Mouse (Mus musculus): ENCODE data around the gene Them7. TPM values are rescaled to one million over a fixed set of nuclear protein-coding genes. Genes with fewer than 3 reads are reported as not detected.

The Them7 gene
- total and polyA plus RNA-seq, 3 experiments, result not detected

DNA sequence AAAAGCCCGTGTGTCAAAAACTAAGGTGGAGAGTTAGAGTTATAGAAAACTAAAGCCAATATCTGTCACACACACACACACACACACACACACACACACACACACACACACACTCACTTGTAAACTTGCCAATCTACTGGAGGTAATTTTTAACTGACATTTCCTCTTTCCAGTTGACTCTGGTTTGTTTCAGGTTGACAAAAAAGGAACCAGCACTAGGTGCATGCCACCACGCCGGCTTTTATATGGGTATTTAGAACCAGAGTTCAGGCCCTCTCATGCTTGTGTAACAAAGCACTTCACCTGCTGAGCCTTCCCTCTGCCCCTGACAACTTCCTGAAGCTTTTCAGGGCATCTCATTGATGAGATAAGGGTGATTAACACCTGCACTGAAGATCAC is 89.0 kb downstream of the Them7 start:
- no peak overlapping the region for H3K9ac ChIP-seq (ENCODE audit: control insufficient read depth, low read depth, low read length, poor library complexity, severe bottlenecking)
- no peak overlapping the region for H3K27ac ChIP-seq (ENCODE audit: control insufficient read depth, low read depth, low read length)
- no peaks in the 10 kb centered on the region for H3K9me3 ChIP-seq (replicated peaks; ENCODE audit: insufficient read depth, low read length)
- H3K79me2 ChIP-seq (ENCODE audit: control insufficient read depth, insufficient read depth, low read length, poor library complexity), result no peaks in the 10 kb centered on the region
- H3K27me3 ChIP-seq (ENCODE audit: control insufficient read depth in 1 of 2, insufficient read depth in 2 of 2, low read length in 2 of 2), result no peaks in the 10 kb centered on the region
- TF ChIP-seq JUND (IDR thresholded peaks at IDR 0.05; ENCODE audit: low read depth, low read length), result no peak
- TF ChIP-seq EP300 (IDR thresholded peaks at IDR 0.05; ENCODE audit: low read depth in 1 of 2, low read length in 2 of 2), result peak in 1 of 2 experiments; percentile 23; a peak in 1 of 4 replicates
- no peak overlapping the region for H3K4me3 ChIP-seq (ENCODE audit: control insufficient read depth in 1 of 2, insufficient read depth in 1 of 2, low read depth in 2 of 2, low read length in 2 of 2)
- DNase-seq (ENCODE audit: low read depth, low spot score), result peak; percentile 39
- H3K4me1 ChIP-seq (ENCODE audit: control insufficient read depth in 1 of 2, insufficient read depth in 2 of 2, low read length in 2 of 2), result no peaks in the 10 kb centered on the region
- no peaks in the 10 kb centered on the region for H3K36me3 ChIP-seq (ENCODE audit: control insufficient read depth in 1 of 2, insufficient read depth in 2 of 2, low read length in 2 of 2)

DNA sequence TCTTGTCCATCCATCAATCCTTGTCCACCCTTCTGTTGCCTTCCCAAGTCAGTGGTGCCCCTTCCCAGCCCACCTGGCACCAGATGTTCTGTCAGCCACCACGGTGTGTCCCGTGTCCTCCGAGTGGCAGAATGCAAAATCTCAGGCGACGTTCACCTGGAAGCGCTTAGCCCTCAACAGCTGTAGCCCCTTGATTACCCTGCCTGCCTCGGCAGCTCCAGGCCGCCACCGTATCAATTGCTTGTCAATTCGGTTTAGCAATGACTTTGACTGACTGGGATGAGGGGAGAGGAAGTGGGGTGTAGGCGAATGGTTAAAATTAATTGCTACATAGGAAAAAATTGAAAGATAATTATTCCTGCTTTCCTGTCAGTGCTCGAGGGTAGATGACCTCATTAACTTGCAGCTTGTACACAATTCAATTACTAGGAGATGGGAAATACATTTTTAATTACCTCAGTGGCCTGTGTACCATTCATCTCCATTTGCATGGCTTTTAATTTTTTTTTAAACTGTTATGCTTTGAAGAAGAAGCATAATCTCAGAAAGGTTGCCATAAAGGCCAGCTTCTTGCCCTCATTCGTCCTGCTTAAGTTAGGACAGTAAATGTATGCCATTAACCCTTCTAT is 93.5 kb downstream of the Them7 start:
- Histone ChIP-seq H3K27me3 (ENCODE audit: control insufficient read depth in 1 of 2, insufficient read depth in 2 of 2, low read length in 2 of 2) (peaks cover 0 to 2% of the 10 kb centered on the region in 2 experiments; a peak in 2 of 4 replicates), H3K79me2 (ENCODE audit: control insufficient read depth, insufficient read depth, low read length, poor library complexity) (no peaks in the 10 kb centered on the region), H3K4me1 (ENCODE audit: control insufficient read depth in 1 of 2, insufficient read depth in 2 of 2, low read length in 2 of 2) (no peaks in the 10 kb centered on the region), H3K36me3 (ENCODE audit: control insufficient read depth in 1 of 2, insufficient read depth in 2 of 2, low read length in 2 of 2) (no peaks in the 10 kb centered on the region), H3K9me3 (replicated peaks; ENCODE audit: insufficient read depth, low read length) (no peaks in the 10 kb centered on the region), H3K9ac (ENCODE audit: control insufficient read depth, low read depth, low read length, poor library complexity, severe bottlenecking) (no peak overlapping the region), H3K27ac (ENCODE audit: control insufficient read depth, low read depth, low read length) (no peak overlapping the region), H3K4me3 (ENCODE audit: control insufficient read depth in 1 of 2, insufficient read depth in 1 of 2, low read depth in 2 of 2, low read length in 2 of 2) (no peak overlapping the region)
- TF ChIP-seq EP300 (IDR thresholded peaks at IDR 0.05; ENCODE audit: low read depth in 1 of 2, low read length in 2 of 2), result no peak
- TF ChIP-seq GATA1 (IDR thresholded peaks at IDR 0.05; ENCODE audit: low read depth, low read length), result no peak
- no peak for TF ChIP-seq RCOR1 (IDR thresholded peaks at IDR 0.05; ENCODE audit: low read depth, low read length)
- no peak for TF ChIP-seq TBP (IDR thresholded peaks at IDR 0.05; ENCODE audit: low read depth, low read length)
- DNase-seq (ENCODE audit: low read depth, low spot score), result no peak

DNA sequence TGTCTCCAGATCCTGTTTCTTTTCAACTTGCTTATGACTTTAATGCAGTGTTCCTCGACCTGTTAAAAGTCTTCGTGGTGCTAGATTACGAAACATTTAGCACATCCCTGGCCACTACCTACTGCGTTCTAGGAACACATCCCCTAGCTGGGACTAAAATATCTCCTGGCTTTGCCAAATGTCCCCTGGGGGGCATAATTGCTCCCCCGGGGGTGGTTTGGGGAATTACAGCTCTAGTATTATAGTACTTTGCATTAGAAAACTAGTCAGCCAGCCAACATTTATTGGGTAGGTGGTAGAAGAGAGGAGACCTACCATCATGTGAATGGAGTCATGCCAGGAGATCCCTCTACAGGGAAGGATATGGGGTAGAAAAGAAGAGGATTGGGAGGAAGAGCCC is 101.9 kb downstream of the Them7 start:
- no peaks in the 10 kb centered on the region for H3K9me3 ChIP-seq (replicated peaks; ENCODE audit: insufficient read depth, low read length)
- H3K9ac ChIP-seq (ENCODE audit: control insufficient read depth, low read depth, low read length, poor library complexity, severe bottlenecking), result no peak overlapping the region
- H3K27ac ChIP-seq (ENCODE audit: control insufficient read depth, low read depth, low read length), result no peak overlapping the region
- H3K27me3 ChIP-seq (ENCODE audit: control insufficient read depth in 1 of 2, insufficient read depth in 2 of 2, low read length in 2 of 2), result no peaks in the 10 kb centered on the region; a peak in 1 of 4 replicates
- no peaks in the 10 kb centered on the region for H3K36me3 ChIP-seq (ENCODE audit: control insufficient read depth in 1 of 2, insufficient read depth in 2 of 2, low read length in 2 of 2)
- no peaks in the 10 kb centered on the region for H3K4me1 ChIP-seq (ENCODE audit: control insufficient read depth in 1 of 2, insufficient read depth in 2 of 2, low read length in 2 of 2)
- H3K79me2 ChIP-seq (ENCODE audit: control insufficient read depth, insufficient read depth, low read length, poor library complexity), result no peaks in the 10 kb centered on the region
- TF ChIP-seq NRF1 (IDR thresholded peaks at IDR 0.05; ENCODE audit: insufficient read depth, low read depth, low read length, poor library complexity, severe bottlenecking) (no peak), MXI1 (IDR thresholded peaks at IDR 0.05; ENCODE audit: low read depth, low read length) (no peak), GATA1 (IDR thresholded peaks at IDR 0.05; ENCODE audit: low read depth, low read length) (no peak), CTCF (IDR thresholded peaks at IDR 0.05 in 2 of 3, conservative IDR thresholded peaks at IDR 0.05 in 1 of 3; ENCODE audit: control insufficient read depth in 1 of 3, insufficient read depth in 1 of 3, low read depth in 2 of 3, low read length in 3 of 3, poor library complexity in 1 of 3, severe bottlenecking in 1 of 3) (no peak), HCFC1 (IDR thresholded peaks at IDR 0.05; ENCODE audit: low read depth, low read length) (no peak), E2F4 (IDR thresholded peaks at IDR 0.05; ENCODE audit: borderline replicate concordance, low read depth, low read length) (no peak), NELFE (IDR thresholded peaks at IDR 0.05; ENCODE audit: low read depth, low read length) (no peak), POLR2A (IDR thresholded peaks at IDR 0.05; ENCODE audit: control insufficient read depth in 1 of 2, insufficient read depth in 1 of 2, low read depth in 1 of 2, low read length in 2 of 2, poor library complexity in 1 of 2) (no peak), EP300 (IDR thresholded peaks at IDR 0.05; ENCODE audit: low read depth in 1 of 2, low read length in 2 of 2) (no peak), MAX (IDR thresholded peaks at IDR 0.05; ENCODE audit: low read length) (no peak), ELF1 (IDR thresholded peaks at IDR 0.05; ENCODE audit: low read depth, low read length) (no peak), ZC3H11A (IDR thresholded peaks at IDR 0.05; ENCODE audit: low read depth, low read length) (no peak), BHLHE40 (IDR thresholded peaks at IDR 0.05; ENCODE audit: borderline replicate concordance, low read depth, low read length) (no peak), POLR2AphosphoS5 (IDR thresholded peaks at IDR 0.05; ENCODE audit: borderline replicate concordance, low read depth, low read length) (no peak), JUND (IDR thresholded peaks at IDR 0.05; ENCODE audit: low read depth, low read length) (no peak), ETS1 (IDR thresholded peaks at IDR 0.05; ENCODE audit: low read depth, low read length) (no peak)
- H3K4me3 ChIP-seq (ENCODE audit: control insufficient read depth in 1 of 2, insufficient read depth in 1 of 2, low read depth in 2 of 2, low read length in 2 of 2), result no peak overlapping the region
- no peak for DNase-seq (ENCODE audit: low read depth, low spot score)
